Mouse (Mus musculus): ENCODE results near the gene Olfr933. TPM values are rescaled to one million over a fixed set of nuclear protein-coding genes. Genes with fewer than 3 reads are reported as not detected.

Olfr933 gene
- not detected for total RNA-seq (2021)
- long read RNA-seq, experiment 1: 0 reads
- long read RNA-seq, experiment 2: 0 reads

GRCm38 (mm10) chr9:38972013-38972412 lies at the start of gene Olfr933:
Gene Olfr933 (plus strand): TSS chr9:38972313.
- DNase-seq (ENCODE audit: low spot score in 2 of 2): no peak

- no peak for DNase-seq (ENCODE audit: low spot score in 2 of 2)
Observed at GRCm38 (mm10) chr9:38929509-38929908, 42.6 kb upstream of the Olfr933 start, which contains the start of gene Olfr930. Gene Olfr930 (plus strand): TSS chr9:38929809.

- no peak for DNase-seq (ENCODE audit: low spot score in 2 of 2)
Observed at GRCm38 (mm10) chr9:38953401-38954123, 18.6 kb upstream of the Olfr933 start.

GRCm38 (mm10) chr9:38954124-38954416 lies 18.0 kb upstream of the Olfr933 start:
- DNase-seq (ENCODE audit: low spot score in 2 of 2): no peak

- no peak for DNase-seq (ENCODE audit: low spot score in 2 of 2)
Observed at GRCm38 (mm10) chr9:38988215-38988614, 16.1 kb downstream of the Olfr933 start, which contains the start of gene Olfr934. Gene Olfr934 (minus strand): TSS chr9:38988315.

- no peak for DNase-seq (ENCODE audit: low spot score in 2 of 2)
Observed at GRCm38 (mm10) chr9:38999583-38999982, 27.5 kb downstream of the Olfr933 start, which contains the start of gene Olfr935. Gene Olfr935 (minus strand): TSS chr9:38999683.

GRCm38 (mm10) chr9:39023277-39023676 lies 51.2 kb downstream of the Olfr933 start, which contains the start of gene Olfr146:
Gene Olfr146 (minus strand): TSS chr9:39023377.
- DNase-seq (ENCODE audit: low spot score in 2 of 2): no peak

Other genes with a start within 250 kb of the Olfr933 start
- gene Olfr920, start 220.0 kb upstream of the Olfr933 start, total RNA-seq (2021): under 1 TPM; 0.19 to 0.33 TPM
- gene Olfr921, start 199.2 kb upstream of the Olfr933 start, total RNA-seq (2021): not detected
- gene Olfr922, start 157.7 kb upstream of the Olfr933 start, total RNA-seq (2021): not detected
- not detected for gene Olfr923, start 145.8 kb upstream of the Olfr933 start, total RNA-seq (2021)
- not detected for gene Olfr924, start 127.9 kb upstream of the Olfr933 start, total RNA-seq (2021)
- gene Olfr26, start 117.3 kb upstream of the Olfr933 start, total RNA-seq (2021): not detected
- gene Olfr926, start 95.2 kb upstream of the Olfr933 start, total RNA-seq (2021): not detected
- gene Olfr930, start 42.5 kb upstream of the Olfr933 start, total RNA-seq (2021): not detected
- not detected for gene Olfr934, start 16.0 kb downstream of the Olfr933 start, total RNA-seq (2021)
- not detected for gene Olfr935, start 27.4 kb downstream of the Olfr933 start, total RNA-seq (2021)
- gene Olfr146, start 51.1 kb downstream of the Olfr933 start, total RNA-seq (2021): not detected
- gene Olfr937, start 92.6 kb downstream of the Olfr933 start, total RNA-seq (2021): not detected
- gene Olfr938, start 106.6 kb downstream of the Olfr933 start, total RNA-seq (2021): not detected
- not detected for gene Olfr27, start 155.8 kb downstream of the Olfr933 start, total RNA-seq (2021)
- not detected for gene Olfr943, start 194.0 kb downstream of the Olfr933 start, total RNA-seq (2021)
- not detected for gene Olfr944, start 229.6 kb downstream of the Olfr933 start, total RNA-seq (2021)

All from adrenal gland, adult 18-20 months (tissue).